Mouse (Mus musculus) kidney, embryonic 15.5 days (tissue): ENCODE data around the gene Pdlim4. TPM values are rescaled to one million over a fixed set of nuclear protein-coding genes. Genes with fewer than 3 reads are reported as not detected.
A peak's percentile ranks its signal among the peaks of the same experiment; 100 is the strongest.

Experiments used
- ATAC-seq: fragments of 200-750 bp; cut with Nextera tagmentation; replicated peaks from 2 replicates; pipeline ENCODE4 v1.8.0; 2017; ENCODE audit warnings: moderate TSS enrichment; ENCODE audit not compliant: low FRiP score
- H3K27ac ChIP-seq: fragments of 300-500 bp; sonication (generic); 2 replicates; pipeline ENCODE4 v1.5.1; 2015; ENCODE audit warnings: mild to moderate bottlenecking, inconsistent platforms
- H3K27me3 ChIP-seq: fragments of 300-500 bp; sonication (generic); 2 replicates; pipeline ENCODE4 v1.6.1; 2015; ENCODE audit warnings: inconsistent platforms
- H3K36me3 ChIP-seq: fragments of 300-500 bp; sonication (generic); 2 replicates; pipeline ENCODE4 v1.6.1; 2015; ENCODE audit warnings: inconsistent platforms
- H3K4me1 ChIP-seq: fragments of 300-500 bp; sonication (generic); 2 replicates; pipeline ENCODE4 v1.6.1; 2015; ENCODE audit warnings: inconsistent platforms
- H3K4me2 ChIP-seq: fragments of 300-500 bp; sonication (generic); 2 replicates; pipeline ENCODE4 v1.6.1; 2015; ENCODE audit warnings: moderate library complexity, mild to moderate bottlenecking, inconsistent platforms
- H3K4me3 ChIP-seq: fragments of 300-500 bp; sonication (generic); replicated peaks from 2 replicates; pipeline ENCODE4 v1.5.1; 2015; ENCODE audit warnings: mild to moderate bottlenecking, inconsistent platforms
- H3K9ac ChIP-seq: fragments of 300-500 bp; sonication (generic); 2 replicates; pipeline ENCODE4 v1.6.1; 2015; ENCODE audit warnings: mild to moderate bottlenecking, inconsistent platforms
- H3K9me3 ChIP-seq: fragments of 300-500 bp; sonication (generic); replicated peaks from 2 replicates; pipeline ENCODE4 v1.6.1; 2016; ENCODE audit warnings: inconsistent platforms
- WGBS: fragments of 180-500 bp; shearing (Covaris S2); methylation state at CpG from one replicate; pipeline ENCODE4 v1.1.7; 2015; ENCODE audit warnings: mixed read lengths; 5-methylcytosine and 5-hydroxymethylcytosine counted together
- polyA plus RNA-seq: library from polyadenylated mRNA; unstranded; fragments of >200 nt; fragmentation: Nextera tagmentation; extraction: Ambion mirVana; gene quantifications from 2 replicates; pipeline ENCODE4 v1.2.1, GENCODE M21; 2015

The Pdlim4 gene
- 47.1 and 53.2 TPM in 2 replicates for polyA plus RNA-seq

DNA sequence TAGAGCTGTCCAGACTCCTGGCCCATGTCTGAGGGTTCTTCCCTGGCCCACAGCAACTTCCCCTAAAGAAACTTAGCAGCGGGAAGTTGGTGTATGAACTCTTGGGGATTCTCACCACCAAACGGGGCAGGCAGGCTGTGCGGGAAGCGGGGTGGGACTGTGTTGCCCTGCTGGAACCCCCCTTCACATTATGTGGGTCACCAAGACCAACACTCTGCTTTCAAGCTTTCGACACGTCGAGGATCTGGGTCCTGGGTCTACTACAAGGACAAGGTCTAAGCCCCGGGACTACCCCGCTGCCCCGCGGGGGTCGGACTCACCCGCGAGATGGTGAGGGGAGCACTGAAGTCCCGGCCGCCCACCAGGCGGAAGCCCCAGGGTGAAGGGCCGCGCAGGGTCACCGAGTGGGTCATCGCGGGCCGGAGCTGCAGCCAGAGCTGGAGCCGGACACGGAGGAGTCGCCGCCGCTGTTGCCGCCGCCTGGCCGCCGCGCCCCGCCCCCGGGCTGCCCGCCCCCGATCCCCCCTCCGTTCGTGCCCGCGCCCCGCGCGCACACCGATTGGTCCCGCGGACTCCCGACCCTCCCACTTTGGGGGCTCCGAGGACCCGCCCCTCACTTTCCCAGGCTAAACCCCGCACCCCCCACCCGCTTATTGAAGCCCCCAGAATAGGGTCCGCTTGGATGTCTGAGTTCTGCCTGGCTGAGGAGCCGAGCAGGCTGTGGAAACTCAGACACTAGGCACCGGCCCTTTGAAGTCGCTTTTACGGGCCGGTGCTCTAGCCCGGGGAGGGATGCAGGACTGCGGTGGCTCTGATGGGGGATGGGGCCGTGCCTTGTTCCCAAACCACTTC is at the start of gene Pdlim4:
Gene Pdlim4 (minus strand): TSS at position 495 of the 852 bp plus-strand sequence.
- peak within 1 kb of the TSS; percentile 59 for H3K4me3 ChIP-seq
- H3K9ac ChIP-seq, result peak within 1 kb of the TSS; percentile 63
- peak within 1 kb of the TSS; percentile 92 for H3K4me2 ChIP-seq
- peaks cover 46% of the 10 kb centered on the region for H3K4me1 ChIP-seq
- peak within 1 kb of the TSS; percentile 84 for H3K27ac ChIP-seq
- peak; percentile 72 for ATAC-seq
- H3K27me3 ChIP-seq, result no peaks in the 10 kb centered on the region; the same call in none of the 2 replicates
- WGBS, result under 1% methylated on average over 61 of the region's 61 CpGs
- no peaks in the 10 kb centered on the region for H3K9me3 ChIP-seq
- H3K36me3 ChIP-seq, result no peaks in the 10 kb centered on the region

DNA sequence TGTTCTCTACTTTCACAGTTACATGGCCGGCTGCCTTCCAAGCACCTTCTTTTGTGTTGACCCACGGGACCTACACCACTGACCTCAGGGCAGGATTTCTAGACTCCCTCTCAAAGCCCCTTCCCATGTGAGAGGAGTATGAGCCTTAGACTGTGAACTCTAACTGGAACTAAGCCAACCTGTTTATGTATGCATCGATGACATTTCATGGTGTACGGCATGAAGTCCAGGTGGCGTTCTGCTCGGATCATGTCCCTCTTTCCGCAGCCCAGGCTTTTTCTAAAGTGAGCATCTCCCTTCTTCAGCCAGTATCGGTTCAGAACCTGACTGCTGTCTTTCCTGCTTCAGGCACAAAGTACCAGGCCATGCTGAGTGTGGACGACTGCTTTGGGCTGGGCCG is 48.3 kb upstream of the Pdlim4 start:
- Histone ChIP-seq H3K9me3 (no peaks in the 10 kb centered on the region), H3K4me2 (no peak overlapping the region), H3K27me3 (no peaks in the 10 kb centered on the region), H3K9ac (no peak overlapping the region), H3K4me1 (peaks cover 40% of the 10 kb centered on the region), H3K4me3 (no peak overlapping the region), H3K36me3 (peaks cover 25% of the 10 kb centered on the region; the same call in 1 of the 2 replicates), H3K27ac (no peak overlapping the region)
- 80% methylated on average over 10 of the region's 10 CpGs for WGBS
- no peak for ATAC-seq

DNA sequence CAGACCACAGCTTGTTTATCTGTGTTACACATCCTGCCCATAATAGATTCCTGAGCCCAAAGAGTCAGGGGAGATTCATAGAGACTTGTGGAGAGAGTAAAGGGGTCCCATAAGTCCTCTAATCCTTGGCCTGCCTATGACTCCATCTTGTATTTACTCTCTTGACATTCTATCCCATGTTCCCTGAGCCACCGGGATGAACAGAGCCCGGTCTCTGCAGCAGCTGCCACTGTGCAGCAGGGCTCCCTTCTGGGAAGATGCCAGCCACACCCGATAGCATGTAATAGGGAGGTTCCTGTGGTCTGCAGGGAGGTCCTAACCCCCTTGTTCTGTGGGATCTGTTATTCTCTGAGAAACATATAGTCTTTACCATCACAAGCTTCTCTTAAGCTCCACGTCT is 47.6 kb upstream of the Pdlim4 start:
- peaks cover 25% of the 10 kb centered on the region; the same call in 1 of the 2 replicates for H3K36me3 ChIP-seq
- H3K4me3 ChIP-seq, result no peak overlapping the region
- no peak overlapping the region for H3K9ac ChIP-seq
- H3K9me3 ChIP-seq, result no peaks in the 10 kb centered on the region
- no peak overlapping the region for H3K4me2 ChIP-seq
- WGBS, result 88% methylated on average over 4 of the region's 4 CpGs
- H3K27me3 ChIP-seq, result no peaks in the 10 kb centered on the region
- no peak for ATAC-seq
- H3K27ac ChIP-seq, result no peak overlapping the region
- peaks cover 45% of the 10 kb centered on the region for H3K4me1 ChIP-seq

DNA sequence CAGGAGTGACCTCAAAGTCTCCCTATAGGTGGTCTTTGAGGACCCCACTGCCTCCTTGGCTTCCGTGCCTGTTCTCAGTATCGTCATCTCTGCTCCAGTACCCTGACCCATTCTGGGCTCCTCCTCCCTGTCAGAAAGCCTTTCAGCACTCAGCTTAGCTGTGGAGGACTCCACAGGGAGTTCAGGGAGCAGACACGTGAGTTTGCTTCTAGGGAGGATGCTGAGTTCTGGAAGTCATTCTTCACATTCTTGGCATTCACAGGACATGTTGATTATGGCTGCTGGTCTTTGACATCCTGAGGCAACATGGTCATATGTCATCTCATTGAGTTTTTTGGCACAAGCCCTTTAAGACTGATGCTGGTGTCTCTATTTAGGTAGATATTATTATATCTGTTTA is 47.1 kb upstream of the Pdlim4 start:
- ATAC-seq, result no peak
- Histone ChIP-seq H3K4me3 (no peak overlapping the region), H3K9me3 (no peaks in the 10 kb centered on the region), H3K27me3 (no peaks in the 10 kb centered on the region), H3K9ac (no peak overlapping the region), H3K4me2 (no peak overlapping the region), H3K4me1 (peaks cover 45% of the 10 kb centered on the region), H3K27ac (no peak overlapping the region), H3K36me3 (peaks cover 25% of the 10 kb centered on the region; the same call in 1 of the 2 replicates)
- 54% methylated on average over 3 of the region's 3 CpGs for WGBS

DNA sequence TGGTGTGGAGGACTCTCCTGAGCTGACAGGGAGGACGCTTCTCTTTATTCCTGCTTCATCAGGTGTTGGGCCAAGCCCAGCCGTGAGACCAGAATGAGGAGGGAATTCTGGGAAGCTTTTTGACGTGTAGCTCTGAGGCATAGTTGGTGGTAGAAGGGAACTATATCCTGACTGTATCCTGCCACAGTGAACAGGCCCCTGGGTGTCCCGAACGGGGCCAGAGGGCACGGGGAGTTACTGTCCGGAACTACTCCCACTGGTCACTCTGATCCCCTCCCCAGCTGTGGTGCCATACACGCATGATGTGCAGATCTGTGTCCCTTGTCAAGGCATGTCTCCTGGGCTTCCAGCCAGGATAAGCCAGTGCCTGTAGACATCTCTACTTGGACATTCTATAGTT is 46.5 kb upstream of the Pdlim4 start:
- Histone ChIP-seq H3K4me2 (no peak overlapping the region), H3K36me3 (peaks cover 25% of the 10 kb centered on the region; the same call in 1 of the 2 replicates), H3K9ac (no peak overlapping the region), H3K9me3 (no peaks in the 10 kb centered on the region), H3K4me3 (no peak overlapping the region), H3K27ac (no peak overlapping the region), H3K27me3 (no peaks in the 10 kb centered on the region), H3K4me1 (peaks cover 45% of the 10 kb centered on the region)
- WGBS, result 59% methylated on average over 8 of the region's 8 CpGs
- ATAC-seq, result no peak

DNA sequence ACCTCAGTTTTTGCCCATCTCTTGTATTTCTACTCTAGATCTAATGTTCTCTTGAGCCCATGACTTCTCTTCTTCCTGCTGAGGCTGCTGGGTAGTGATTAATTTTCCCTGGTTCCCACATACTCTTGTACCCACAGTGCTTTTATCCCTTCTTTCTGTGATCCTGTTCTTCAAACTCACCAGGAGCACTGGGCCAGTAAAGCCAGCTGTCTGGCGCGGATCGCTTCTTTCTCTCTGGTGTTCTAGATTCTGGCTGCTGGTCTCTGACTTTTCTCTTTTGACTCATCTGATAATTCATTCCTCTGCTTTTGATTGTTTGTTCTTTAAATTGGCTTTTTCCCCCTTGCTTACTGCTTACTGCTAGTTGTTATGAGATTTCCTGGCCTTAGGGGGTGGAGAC is 45.9 kb upstream of the Pdlim4 start:
- 97% methylated on average over 3 of the region's 3 CpGs for WGBS
- Histone ChIP-seq H3K9me3 (no peaks in the 10 kb centered on the region), H3K27me3 (no peaks in the 10 kb centered on the region)

DNA sequence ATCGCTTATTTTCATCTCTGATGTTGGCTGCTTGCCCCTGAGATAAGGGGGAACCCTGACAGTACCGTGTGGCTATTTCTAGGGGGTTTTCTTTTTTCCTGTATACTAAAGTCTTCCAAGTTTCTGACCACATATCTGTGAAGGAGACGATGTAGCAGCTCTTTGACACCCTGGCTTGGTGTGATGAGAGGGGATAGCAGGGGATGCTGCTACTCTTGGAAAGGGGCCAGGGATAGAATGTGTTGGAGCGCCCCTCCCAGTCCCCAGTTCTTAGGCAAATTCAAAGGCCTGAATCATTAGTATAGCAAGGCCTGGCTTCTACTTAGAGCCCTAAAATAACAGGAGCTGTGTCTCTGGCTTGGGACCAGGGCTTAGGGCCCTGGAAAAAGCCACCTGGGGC is 44.5 kb upstream of the Pdlim4 start:
- Histone ChIP-seq H3K9ac (0 out of 2 replicates have a peak overlapping the region, but pooled peaks have one; percentile 6), H3K4me2 (peak overlapping the region; percentile 52), H3K27me3 (no peaks in the 10 kb centered on the region), H3K9me3 (no peaks in the 10 kb centered on the region), H3K4me3 (peak overlapping the region; percentile 17), H3K36me3 (peaks cover 12% of the 10 kb centered on the region; the same call in 1 of the 2 replicates), H3K4me1 (peaks cover 45% of the 10 kb centered on the region), H3K27ac (peak overlapping the region; percentile 87)
- no peak for ATAC-seq
- 26% methylated on average over 4 of the region's 4 CpGs for WGBS

More for the DNA sequence above, 45.9 kb upstream of the Pdlim4 start:
- Histone ChIP-seq H3K4me2 (no peak overlapping the region), H3K36me3 (peaks cover 20% of the 10 kb centered on the region; the same call in 1 of the 2 replicates), H3K4me1 (peaks cover 45% of the 10 kb centered on the region), H3K4me3 (no peak overlapping the region), H3K27ac (no peak overlapping the region), H3K9ac (no peak overlapping the region)
- ATAC-seq, result no peak

DNA sequence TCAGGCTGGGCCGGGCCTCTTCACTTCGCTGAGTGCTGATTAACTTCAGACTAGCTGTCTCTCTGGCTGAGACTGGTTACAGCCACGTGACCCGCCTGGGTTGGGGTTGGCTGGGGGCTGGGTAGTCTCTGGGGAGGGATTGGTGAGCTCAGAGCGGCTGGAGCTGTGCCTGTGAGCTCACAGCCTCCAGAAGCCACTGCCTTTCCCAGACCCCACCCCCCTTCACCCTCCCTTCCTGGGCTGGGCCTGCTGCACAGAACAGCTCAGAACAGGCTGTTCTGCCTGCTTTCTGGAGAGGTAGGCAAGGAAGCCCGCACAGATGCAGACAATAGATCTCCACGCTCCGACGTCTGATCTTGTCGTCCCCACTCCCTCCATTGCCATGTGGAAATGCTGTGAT is 44.1 kb upstream of the Pdlim4 start:
- WGBS, result under 1% methylated on average over 10 of the region's 10 CpGs

DNA sequence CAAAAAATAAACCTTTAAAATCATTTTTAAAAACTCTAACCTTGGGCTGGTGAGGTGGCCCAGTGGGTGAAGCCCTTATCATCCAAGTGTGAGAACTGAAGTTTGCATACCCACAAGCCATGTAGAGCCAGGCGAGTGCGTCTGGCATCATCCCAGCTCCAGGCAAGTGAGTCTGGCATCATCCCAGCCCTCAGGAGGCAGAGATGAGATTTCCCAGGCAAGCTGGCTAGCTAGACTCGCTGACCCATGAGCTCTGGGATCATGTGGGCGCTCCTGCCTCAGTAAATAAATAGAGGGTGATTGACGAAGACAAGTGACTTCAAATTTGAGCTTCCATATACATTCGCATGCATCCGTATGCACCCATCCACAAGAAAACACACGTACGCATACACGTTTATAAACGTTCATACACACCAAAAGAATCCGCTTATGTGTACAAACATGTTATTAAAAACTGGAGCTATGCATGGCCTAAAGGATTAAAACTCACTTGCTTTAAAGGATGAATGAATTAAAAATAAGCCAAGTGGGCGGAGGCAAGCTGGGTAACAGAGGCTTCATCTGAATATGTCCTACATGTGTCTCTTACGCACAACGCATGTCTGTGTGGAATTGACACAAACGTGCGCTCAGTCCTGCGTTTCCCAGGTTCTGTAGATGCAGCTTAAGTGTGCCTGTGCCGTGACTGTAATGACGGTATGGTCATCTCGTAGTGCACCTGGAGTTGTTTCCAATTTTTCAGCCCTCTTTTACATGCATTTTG is 43.3 kb upstream of the Pdlim4 start:
- peak overlapping the region; percentile 87 for H3K27ac ChIP-seq
- H3K4me2 ChIP-seq, result peak overlapping the region; percentile 52
- 0 out of 2 replicates have a peak, but pooled peaks cover under 1% of the 10 kb centered on the region for H3K36me3 ChIP-seq
- H3K4me3 ChIP-seq, result peak overlapping the region; percentile 17; the same call in 1 of the 2 replicates
- ATAC-seq, result no peak
- peaks cover 45% of the 10 kb centered on the region for H3K4me1 ChIP-seq
- H3K9me3 ChIP-seq, result no peaks in the 10 kb centered on the region
- WGBS, result 72% methylated on average over 21 of the region's 21 CpGs
- no peaks in the 10 kb centered on the region for H3K27me3 ChIP-seq
- no peak overlapping the region for H3K9ac ChIP-seq

More for the DNA sequence above, 44.1 kb upstream of the Pdlim4 start:
- H3K27me3 ChIP-seq, result no peaks in the 10 kb centered on the region
- H3K9ac ChIP-seq, result 0 out of 2 replicates have a peak overlapping the region, but pooled peaks have one; percentile 6
- peak overlapping the region; percentile 87 for H3K27ac ChIP-seq
- H3K36me3 ChIP-seq, result peaks cover 8% of the 10 kb centered on the region; the same call in 1 of the 2 replicates
- H3K4me1 ChIP-seq, result peaks cover 45% of the 10 kb centered on the region
- H3K9me3 ChIP-seq, result no peaks in the 10 kb centered on the region
- ATAC-seq, result peak; percentile 98
- H3K4me2 ChIP-seq, result peak overlapping the region; percentile 52
- H3K4me3 ChIP-seq, result peak overlapping the region; percentile 17

DNA sequence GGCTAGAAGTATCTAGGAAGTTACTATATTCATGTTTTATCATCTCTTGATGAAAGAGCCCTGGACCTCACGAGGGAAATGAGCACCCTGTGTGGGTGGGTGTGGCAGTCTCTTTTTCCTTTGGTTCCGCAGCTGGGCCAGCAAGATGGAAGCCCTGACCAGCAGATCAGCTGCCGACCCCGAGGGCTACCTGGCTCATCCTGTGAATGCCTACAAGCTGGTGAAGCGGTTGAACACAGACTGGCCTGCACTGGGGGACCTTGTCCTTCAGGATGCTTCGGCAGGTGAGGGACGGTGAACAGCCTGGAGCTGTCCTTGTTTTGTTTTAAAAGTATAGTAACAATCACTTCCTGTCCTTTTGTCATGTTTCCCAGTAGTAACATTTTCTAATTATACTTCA is 42.5 kb upstream of the Pdlim4 start:
- Histone ChIP-seq H3K4me1 (peaks cover 40% of the 10 kb centered on the region), H3K9me3 (no peaks in the 10 kb centered on the region), H3K27me3 (no peaks in the 10 kb centered on the region), H3K9ac (no peak overlapping the region), H3K4me3 (no peak overlapping the region), H3K4me2 (no peak overlapping the region), H3K27ac (no peak overlapping the region), H3K36me3 (no peaks in the 10 kb centered on the region)
- no peak for ATAC-seq
- 90% methylated on average over 7 of the region's 7 CpGs for WGBS

DNA sequence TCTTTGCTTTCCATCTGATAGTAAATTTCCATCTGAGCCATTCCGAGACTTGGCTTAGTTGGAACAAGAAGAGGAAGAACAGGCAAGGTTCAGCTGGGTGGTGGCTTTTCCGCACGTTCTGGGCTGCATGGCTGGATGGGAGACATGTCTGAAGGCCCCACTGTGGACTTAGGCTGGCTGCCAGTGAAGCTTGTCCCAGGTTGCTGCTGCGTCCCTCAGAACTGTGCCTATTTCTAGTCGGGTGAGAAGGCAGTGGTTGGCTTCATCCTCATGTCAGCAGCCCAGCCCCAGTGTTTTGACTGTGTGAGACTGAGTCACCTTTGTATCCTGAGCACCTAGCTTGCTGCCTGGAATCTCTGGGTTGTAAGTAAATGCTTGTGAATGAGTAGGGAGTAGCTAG is 40.1 kb upstream of the Pdlim4 start:
- Histone ChIP-seq H3K9me3 (no peaks in the 10 kb centered on the region), H3K4me1 (peaks cover 22% of the 10 kb centered on the region), H3K27me3 (no peaks in the 10 kb centered on the region), H3K36me3 (no peaks in the 10 kb centered on the region), H3K4me3 (no peak overlapping the region), H3K27ac (no peak overlapping the region), H3K9ac (no peak overlapping the region), H3K4me2 (no peak overlapping the region)
- 61% methylated on average over 5 of the region's 5 CpGs for WGBS
- no peak for ATAC-seq

DNA sequence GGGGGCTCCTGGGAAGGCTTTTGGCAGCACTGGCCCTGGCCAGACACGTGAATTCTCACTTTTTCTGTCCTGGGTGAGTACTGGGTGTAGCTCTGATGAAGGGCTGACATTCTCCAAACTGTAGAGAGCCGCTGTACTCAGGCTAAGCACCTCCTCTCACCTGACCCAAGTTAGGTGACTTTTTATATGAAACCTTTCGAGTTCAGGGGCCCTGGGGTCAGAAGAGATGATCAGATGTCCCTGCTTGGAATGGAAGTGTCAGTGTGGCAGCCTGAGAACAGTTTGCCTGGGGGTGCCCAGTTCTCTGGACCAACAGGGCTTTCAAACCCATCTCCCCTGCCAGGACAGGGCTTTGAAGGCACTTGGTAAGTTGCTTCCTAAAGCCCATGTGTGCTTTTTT is 39.3 kb upstream of the Pdlim4 start:
- Histone ChIP-seq H3K27me3 (no peaks in the 10 kb centered on the region), H3K4me1 (peaks cover 15% of the 10 kb centered on the region), H3K4me3 (no peak overlapping the region), H3K9me3 (no peaks in the 10 kb centered on the region), H3K36me3 (no peaks in the 10 kb centered on the region), H3K9ac (no peak overlapping the region), H3K27ac (no peak overlapping the region), H3K4me2 (no peak overlapping the region)
- WGBS, result 71% methylated on average over 3 of the region's 3 CpGs
- no peak for ATAC-seq
